ENCODE assay signal across 16 mouse cellular contexts in the genomic region with DNA sequence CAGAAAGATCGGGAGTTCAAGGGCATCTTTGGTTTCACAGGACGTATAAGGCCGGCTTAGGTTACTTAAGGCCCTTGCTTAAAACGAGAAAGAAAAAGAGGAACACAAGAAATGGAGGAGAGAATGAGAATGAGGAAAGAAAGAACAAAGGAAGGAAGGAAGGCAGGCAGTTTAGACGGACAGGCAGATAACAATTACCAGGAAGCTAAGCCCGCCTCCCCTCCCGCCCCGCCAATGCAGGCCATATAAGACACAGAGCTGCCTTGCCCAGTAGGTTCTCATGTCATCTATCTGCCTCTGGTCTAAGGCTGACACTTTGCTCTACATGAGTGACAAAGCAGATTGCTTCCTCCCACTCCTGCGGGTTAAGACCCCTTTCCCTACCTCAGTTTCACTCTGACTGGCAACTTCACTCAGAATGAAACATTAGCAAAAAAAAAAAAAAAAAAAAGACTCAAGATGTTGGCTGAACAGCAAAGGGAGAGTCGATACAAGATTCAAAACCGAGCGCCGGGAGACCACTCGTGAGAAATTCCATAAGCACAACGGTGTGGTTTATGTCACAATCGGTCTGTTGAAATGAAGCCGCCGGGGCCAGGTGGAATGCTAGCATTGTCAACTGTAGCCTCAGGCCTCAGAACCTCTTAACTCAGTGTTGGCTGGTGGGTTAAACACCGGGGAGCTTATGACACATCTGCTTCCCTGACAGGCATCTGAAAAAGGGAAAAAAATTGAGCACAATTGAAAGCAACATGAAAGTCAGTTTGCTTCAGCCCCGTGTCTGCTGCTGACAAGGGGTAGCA.
DNase-seq lines count a peak whose midpoint lies in the region; ATAC-seq and TF ChIP-seq lines count a peak whose summit lies in the region.
"Had no signal": no experiment of that assay in that cellular context is flagged by ENCODE, and none has a peak within 500 bp of the region (broad histone marks: within the 10 kb centered on the region; RNA-seq: fewer than 3 reads in every experiment).

No protein-coding gene starts in this region.

- H3K9me3 ChIP-seq in heart, embryonic 13.5 days: no peaks in the 10 kb centered on the region
- H3K9me3 ChIP-seq: heart, embryonic 10.5 days; lung, embryonic 15.5 days; neural tube, embryonic 12.5 days had no signal

- H3K4me1 ChIP-seq in heart, embryonic 13.5 days: peaks cover 12% of the 10 kb centered on the region
- peaks cover 17% of the 10 kb centered on the region for H3K4me1 ChIP-seq in thymus, adult 2 months (replicated peaks; ENCODE audit: control insufficient read depth, insufficient read depth, low read length)
- H3K4me1 ChIP-seq: lung, embryonic 15.5 days; neural tube, embryonic 12.5 days had no signal

- no peak overlapping the region for H3K4me3 ChIP-seq in heart, embryonic 13.5 days
- peak overlapping the region; percentile 23; the same call in 1 of the 2 replicates for H3K4me3 ChIP-seq in thymus, adult 2 months (ENCODE audit: control insufficient read depth, insufficient read depth, low read length)
- H3K4me3 ChIP-seq: heart, embryonic 10.5 days; lung, embryonic 15.5 days; neural tube, embryonic 12.5 days had no signal

- ATAC-seq in heart, embryonic 13.5 days (ENCODE audit: extremely low read depth, insufficient number of reproducible peaks, low FRiP score, low TSS enrichment): no peak
- peak; percentile 75 for ATAC-seq in megakaryocyte progenitor cell, adult 5-6 weeks (replicated peaks; ENCODE audit: poor library complexity)
- ATAC-seq: Patski had no signal

- TF ChIP-seq CTCF in thymus, adult 2 months (IDR thresholded peaks at IDR 0.05; ENCODE audit: borderline replicate concordance, control insufficient read depth, extremely low read depth, insufficient read depth, low read length, poor library complexity): no peak

- WGBS in heart, embryonic 13.5 days: 47% methylated on average over 20 of the region's 20 CpGs
- WGBS in thymus, adult 2 months: 13% methylated on average over 20 of the region's 20 CpGs

- no peak overlapping the region for H3K27ac ChIP-seq in heart, embryonic 13.5 days (replicated peaks)
- H3K27ac ChIP-seq in thymus, adult 2 months (ENCODE audit: control insufficient read depth, insufficient read depth, low read length): no peak overlapping the region
- H3K27ac ChIP-seq: heart, embryonic 10.5 days; lung, embryonic 15.5 days; neural tube, embryonic 12.5 days had no signal

- H3K27me3 ChIP-seq in heart, embryonic 13.5 days (replicated peaks): no peaks in the 10 kb centered on the region; the same call in 1 of the 2 replicates
- H3K27me3 ChIP-seq in thymus, adult 2 months (ENCODE audit: control insufficient read depth, insufficient read depth, low read length): no peaks in the 10 kb centered on the region
- H3K27me3 ChIP-seq: lung, embryonic 15.5 days; neural tube, embryonic 12.5 days; Patski had no signal

- intact Hi-C loops in heart, postnatal 10 days (cut with DNase I): no loop called here
- intact Hi-C loops in gastrocnemius, postnatal 36 days (cut with DNase I): no loop called here

- peak overlapping the region; percentile 19 for H3K4me2 ChIP-seq in heart, embryonic 13.5 days
- H3K4me2 ChIP-seq: lung, embryonic 15.5 days; neural tube, embryonic 12.5 days had no signal

- no peak for DNase-seq in heart, postnatal 10 days
- peak; percentile 23 for DNase-seq in thymus, adult 2 months
- DNase-seq in thymus, adult 18-20 months: no peak
- DNase-seq in layer of hippocampus, postnatal 14 days (ENCODE audit: low spot score in 2 of 2): no peak
- no peak for DNase-seq in urinary bladder, postnatal 25 days (ENCODE audit: low spot score)
- DNase-seq in gastrocnemius, postnatal 36 days: no peak
- DNase-seq: adrenal gland, postnatal 25 days; cerebellum, adult 9-10 months; gastrocnemius, postnatal 25 days; liver had no signal

- no peaks in the 10 kb centered on the region for H3K36me3 ChIP-seq in heart, embryonic 13.5 days
- no peaks in the 10 kb centered on the region for H3K36me3 ChIP-seq in thymus, adult 2 months (ENCODE audit: control insufficient read depth, insufficient read depth, low read length)
- H3K36me3 ChIP-seq: heart, embryonic 10.5 days; lung, embryonic 15.5 days; neural tube, embryonic 12.5 days had no signal

- TF ChIP-seq POLR2A in thymus, adult 2 months (IDR thresholded peaks at IDR 0.05; ENCODE audit: control insufficient read depth, extremely low read depth, insufficient read depth, low read length, poor library complexity): no peak

- H3K9ac ChIP-seq in heart, embryonic 13.5 days: no peak overlapping the region
- H3K9ac ChIP-seq: lung, embryonic 15.5 days; neural tube, embryonic 12.5 days had no signal
